Mouse (Mus musculus) bone marrow, adult 2 months (tissue): ENCODE results near the gene Ndufa9.
A peak's percentile ranks its signal among the peaks of the same experiment; 100 is the strongest.

Experiments used
- CTCF ChIP-seq: fragments of 200-500 bp; IDR thresholded peaks from 2 replicates; pipeline ENCODE4 v1.5.1; 2011; ENCODE audit warnings: low read length, control low read depth; ENCODE audit not compliant: control insufficient read depth, insufficient read depth
- POLR2A ChIP-seq: fragments of 200-500 bp; IDR thresholded peaks from 2 replicates; pipeline ENCODE4 v1.6.1; 2011; ENCODE audit warnings: low read depth, mild to moderate bottlenecking, control low read depth, low read length, borderline replicate concordance; ENCODE audit not compliant: control insufficient read depth

DNA sequence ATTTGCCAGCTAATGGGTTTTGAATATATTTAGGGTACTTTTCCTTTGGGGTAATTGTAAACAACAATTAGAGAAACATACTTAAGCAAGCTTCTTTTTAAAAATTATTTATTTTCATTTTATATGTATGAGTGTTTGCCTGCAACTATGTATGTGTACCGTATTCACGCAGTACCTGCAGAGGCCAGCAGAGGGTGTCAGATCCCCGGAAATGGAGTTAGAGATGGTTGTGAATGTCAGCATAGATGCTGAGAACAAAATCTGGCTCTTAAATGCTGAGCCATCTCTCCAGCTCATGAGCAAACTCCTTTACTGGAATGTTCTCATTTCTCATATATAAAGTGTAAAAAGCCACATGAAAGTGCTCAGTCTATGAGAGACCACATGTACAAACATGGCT is 42.2 kb downstream of the Ndufa9 start:
- TF ChIP-seq CTCF (peak; percentile 23; the same call in 1 of the 2 replicates), POLR2A (no peak)
